Mouse (Mus musculus) G1E (cell line): Measurements from ENCODE around the gene Skap1. TPM values are rescaled to one million over a fixed set of nuclear protein-coding genes. Genes with fewer than 3 reads are reported as not detected.

Experiments used
- ATAC-seq: 2 replicates; pipeline ENCODE4 v1.8.0; 2016; ENCODE audit warnings: mild to moderate bottlenecking; ENCODE audit not compliant: insufficient number of reproducible peaks, poor library complexity, low FRiP score, severe bottlenecking; ENCODE audit errors: extremely low read depth
- DNase-seq: peaks from one replicate; pipeline ENCODE4 v3.0.0; 2012; ENCODE audit warnings: low spot score
- H3K27me3 ChIP-seq: 2 replicates; pipeline ENCODE4 v1.6.1; 2012; ENCODE audit warnings: mild to moderate bottlenecking, low read length, inconsistent platforms; ENCODE audit not compliant: insufficient read depth
- H3K36me3 ChIP-seq: replicated peaks from 2 replicates; pipeline ENCODE3; 2012; ENCODE audit warnings: mild to moderate bottlenecking, inconsistent platforms
- H3K4me1 ChIP-seq: 2 replicates; pipeline ENCODE4 v1.6.1; 2012; ENCODE audit warnings: low read depth, low read length, inconsistent platforms, mixed read lengths; ENCODE audit not compliant: insufficient read depth
- H3K4me3 ChIP-seq: 2 replicates; pipeline ENCODE4 v1.5.1; 2012; ENCODE audit warnings: low read depth, mild to moderate bottlenecking, inconsistent platforms, low read length, moderate library complexity, mixed read lengths
- H3K9me3 ChIP-seq: replicated peaks from 2 replicates; pipeline ENCODE4 v1.6.1; 2012; ENCODE audit warnings: inconsistent platforms
- CTCF ChIP-seq: IDR thresholded peaks from 2 replicates; pipeline ENCODE4 v1.5.1; 2012; ENCODE audit warnings: low read depth, low read length, inconsistent platforms, mixed read lengths
- GATA1 ChIP-seq: IDR thresholded peaks from 2 replicates; pipeline ENCODE4 v1.6.1; 2012; ENCODE audit warnings: borderline replicate concordance, low read length, inconsistent platforms, mixed read lengths
- GATA2 ChIP-seq: IDR thresholded peaks from 2 replicates; pipeline ENCODE4 v1.6.1; 2012; ENCODE audit warnings: low read depth, low read length, inconsistent platforms, borderline replicate concordance
- POLR2AphosphoS5 ChIP-seq: IDR thresholded peaks from 2 replicates; pipeline ENCODE4 v1.6.1; 2012; ENCODE audit warnings: low read depth, low read length, inconsistent platforms; ENCODE audit not compliant: insufficient replicate concordance
- TAL1 ChIP-seq: conservative IDR thresholded peaks from 2 replicates; pipeline ENCODE4 v1.6.1; 2012; ENCODE audit warnings: low read depth, low read length, inconsistent platforms, mixed read lengths
- polyA plus RNA-seq: library from polyadenylated mRNA; stranded (reverse); fragments of >175 nt; gene quantifications from 2 replicates; pipeline ENCODE4 v1.2.3, GENCODE M21; 2012
- total RNA-seq, 2 experiments: library from RNA; stranded (forward) in 1 of 2; stranded (reverse) in 1 of 2; fragments of 200-1000 nt in 1 of 2; fragments of >200 nt in 1 of 2; fragmentation: Nextera tagmentation in 1 of 2; gene quantifications; 2 replicates each; pipeline ENCODE4 v1.2.3; 2014 to 2017

Gene Skap1
- total and polyA plus RNA-seq, 3 experiments = 0.55 TPM; not detected in 2

- Histone ChIP-seq H3K4me1 (no peaks in the 10 kb centered on the region), H3K4me3 (no peak overlapping the region), H3K27me3 (peaks cover 2% of the 10 kb centered on the region; the same call in 1 of the 2 replicates), H3K36me3 (no peaks in the 10 kb centered on the region), H3K9me3 (no peaks in the 10 kb centered on the region)
- ATAC-seq (no peak), DNase-seq (no peak)
- no peak for TF ChIP-seq GATA1
- TF ChIP-seq GATA2 = no peak
- no peak for TF ChIP-seq TAL1
- TF ChIP-seq CTCF = no peak
- no peak for TF ChIP-seq POLR2AphosphoS5
These were observed 165.4 kb downstream of the Skap1 start for GRCm38 (mm10) chr11:96629775-96630174.

GRCm38 (mm10) chr11:96631521-96631920 is 167.1 kb downstream of the Skap1 start:
- H3K9me3 ChIP-seq = no peaks in the 10 kb centered on the region
- no peaks in the 10 kb centered on the region for H3K36me3 ChIP-seq
- H3K4me1 ChIP-seq = no peaks in the 10 kb centered on the region
- TF ChIP-seq POLR2AphosphoS5 (no peak), TAL1 (no peak), CTCF (no peak), GATA2 (no peak), GATA1 (no peak)
- DNase-seq = no peak
- H3K27me3 ChIP-seq = peaks cover 5% of the 10 kb centered on the region; the same call in 1 of the 2 replicates
- H3K4me3 ChIP-seq = no peak overlapping the region
- no peak for ATAC-seq

DNA sequence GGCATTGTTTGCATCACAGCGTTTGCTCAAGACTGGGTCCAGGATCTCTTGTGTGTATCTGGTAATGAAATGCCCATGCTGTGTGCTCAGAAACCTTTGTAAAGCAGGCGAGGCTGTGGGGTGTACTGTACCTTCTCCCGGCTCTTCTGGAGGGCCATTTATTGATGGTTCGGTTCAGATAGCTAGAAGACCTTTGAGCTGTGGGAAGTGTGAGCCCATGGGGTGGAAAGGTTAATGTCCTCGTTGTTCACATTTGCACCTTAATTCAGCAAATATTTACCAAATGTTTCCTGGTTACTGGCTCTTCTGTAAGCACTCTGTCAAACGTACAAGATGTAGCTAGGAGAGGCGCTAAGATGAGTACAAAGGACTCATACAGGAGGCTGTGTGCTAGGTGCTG is 173.5 kb downstream of the Skap1 start:
- 0 out of 2 replicates have a peak, but pooled peaks cover 8% of the 10 kb centered on the region for H3K27me3 ChIP-seq
- ATAC-seq = no peak

DNA sequence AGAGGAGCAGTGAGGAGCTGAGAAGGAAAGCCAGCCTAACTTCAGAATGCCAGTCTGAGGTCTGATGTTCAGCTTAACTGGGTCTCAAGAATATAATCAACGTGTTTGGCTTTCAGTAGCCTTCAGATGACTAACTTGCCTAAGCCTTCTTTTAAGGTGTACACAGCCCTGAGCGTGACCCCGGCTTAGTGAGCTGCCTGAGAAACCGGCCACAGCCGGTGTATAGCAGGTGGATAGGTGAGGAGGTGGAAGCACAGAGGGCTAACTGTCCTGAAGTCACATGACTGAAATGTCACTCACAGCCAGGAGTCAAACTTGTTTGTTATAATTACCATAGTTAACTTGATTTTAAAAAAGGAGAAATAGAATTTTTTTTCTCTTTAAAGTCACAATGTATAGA is 175.4 kb downstream of the Skap1 start:
- ATAC-seq = no peak
- H3K9me3 ChIP-seq = no peaks in the 10 kb centered on the region
- DNase-seq = no peak
- H3K4me1 ChIP-seq = no peaks in the 10 kb centered on the region
- no peak overlapping the region for H3K4me3 ChIP-seq
- H3K27me3 ChIP-seq = 0 out of 2 replicates have a peak, but pooled peaks cover 6% of the 10 kb centered on the region
- H3K36me3 ChIP-seq = no peaks in the 10 kb centered on the region
- TF ChIP-seq GATA2 = no peak
- no peak for TF ChIP-seq CTCF
- TF ChIP-seq POLR2AphosphoS5 = no peak
- TF ChIP-seq TAL1 = no peak
- no peak for TF ChIP-seq GATA1

More for the DNA sequence above, 173.5 kb downstream of the Skap1 start:
- Histone ChIP-seq H3K9me3 (no peaks in the 10 kb centered on the region), H3K4me3 (no peak overlapping the region), H3K36me3 (no peaks in the 10 kb centered on the region), H3K4me1 (no peaks in the 10 kb centered on the region)
- TF ChIP-seq POLR2AphosphoS5 = no peak
- TF ChIP-seq CTCF = no peak
- no peak for TF ChIP-seq GATA2
- TF ChIP-seq TAL1 = no peak
- TF ChIP-seq GATA1 = no peak
- no peak for DNase-seq

DNA sequence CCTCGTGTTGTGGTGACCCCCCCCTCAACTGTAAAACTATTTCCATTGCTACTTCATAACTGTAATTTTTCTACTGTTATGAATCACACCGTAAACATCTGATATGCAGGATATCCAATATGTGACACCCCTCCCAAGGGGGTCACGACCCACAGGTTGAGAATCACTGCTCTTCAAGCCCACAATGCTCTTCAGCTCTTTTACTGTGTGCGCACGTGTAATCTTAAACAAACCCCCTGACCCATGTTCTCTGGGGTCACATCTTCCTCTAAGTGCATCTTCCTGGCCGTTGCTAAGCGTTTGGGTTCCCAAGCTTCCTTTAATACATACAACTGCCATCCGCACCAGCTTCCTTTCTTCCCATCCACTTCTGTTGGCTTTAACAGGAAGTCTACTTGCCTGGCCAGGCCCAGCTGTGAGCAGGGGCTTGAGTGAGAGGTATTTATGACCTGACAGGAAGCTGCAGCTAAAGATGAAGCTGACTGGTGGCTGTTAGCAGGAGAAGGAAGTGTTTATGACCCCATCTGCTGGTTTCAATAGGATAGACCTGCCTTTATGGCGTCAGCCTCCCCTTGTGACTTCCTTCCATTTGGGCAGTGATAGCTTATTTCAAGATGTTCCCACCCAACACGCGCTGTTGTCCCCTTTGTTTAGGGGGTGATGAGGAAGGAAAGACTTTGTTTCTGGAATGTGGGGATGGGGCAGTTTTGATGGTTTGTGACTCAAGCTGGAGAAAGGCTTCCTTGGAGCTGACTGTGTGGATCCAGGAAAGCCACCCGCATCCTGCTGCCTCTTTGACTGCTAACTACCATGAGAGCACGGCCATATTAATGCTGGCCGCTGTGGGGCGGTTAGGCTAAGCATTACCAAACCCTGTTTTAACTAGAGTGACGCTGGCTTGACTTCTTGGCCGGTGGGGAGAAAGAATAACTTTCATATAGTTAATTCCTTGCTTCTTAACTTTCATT is 178.1 kb downstream of the Skap1 start:
- ATAC-seq (no peak), DNase-seq (no peak)
- H3K4me3 ChIP-seq = no peak overlapping the region
- H3K4me1 ChIP-seq = no peaks in the 10 kb centered on the region
- no peak for TF ChIP-seq TAL1
- TF ChIP-seq GATA1 = no peak
- no peak for TF ChIP-seq CTCF
- no peak for TF ChIP-seq GATA2
- no peak for TF ChIP-seq POLR2AphosphoS5
- H3K27me3 ChIP-seq = 0 out of 2 replicates have a peak, but pooled peaks cover 5% of the 10 kb centered on the region
- H3K36me3 ChIP-seq = no peaks in the 10 kb centered on the region
- no peaks in the 10 kb centered on the region for H3K9me3 ChIP-seq

- Histone ChIP-seq H3K36me3 (no peaks in the 10 kb centered on the region), H3K9me3 (no peaks in the 10 kb centered on the region), H3K4me3 (no peak overlapping the region), H3K4me1 (no peaks in the 10 kb centered on the region), H3K27me3 (0 out of 2 replicates have a peak, but pooled peaks cover 2% of the 10 kb centered on the region)
- ATAC-seq (no peak), DNase-seq (no peak)
- TF ChIP-seq POLR2AphosphoS5 = no peak
- TF ChIP-seq GATA1 = no peak
- no peak for TF ChIP-seq CTCF
- TF ChIP-seq GATA2 = no peak
- TF ChIP-seq TAL1 = no peak
These were observed 180.6 kb downstream of the Skap1 start for GRCm38 (mm10) chr11:96644969-96645368.
